Mouse (Mus musculus): ENCODE measurements at regions not wholly inside any gene's neighbourhood (a gene's known extent, or its start where the extent isn't known, plus 50 kb on each side); places are given as distances from the start of the nearest gene placed in this dataset.
A peak's percentile ranks its signal among the peaks of the same experiment; 100 is the strongest.

DNA sequence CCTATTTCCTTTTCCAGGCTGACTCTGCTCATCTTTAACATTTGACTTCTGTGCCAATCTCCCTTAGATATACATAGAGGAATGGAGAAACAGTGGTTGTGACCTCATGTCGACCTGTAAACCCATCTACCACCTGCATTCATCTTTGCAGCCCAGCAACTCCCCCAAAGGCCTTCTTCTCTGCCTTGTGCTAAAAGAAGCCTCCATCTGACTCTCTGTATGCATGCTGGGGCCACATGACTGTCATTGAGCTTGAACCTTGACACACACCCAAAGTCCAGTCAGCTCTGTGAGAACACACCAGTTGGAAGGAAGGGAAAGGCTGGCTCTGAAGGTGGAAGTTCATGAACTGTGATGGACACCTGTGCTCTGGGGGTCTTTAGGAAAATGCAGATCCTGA lies 135.5 kb downstream of the Ppp4r2 start:
- H3K36me3 ChIP-seq (ENCODE audit: control insufficient read depth, insufficient read depth, low read length), result no peaks in the 10 kb centered on the region
- H3K4me1 ChIP-seq (replicated peaks; ENCODE audit: control insufficient read depth, insufficient read depth, low read length), result no peaks in the 10 kb centered on the region
- no peak overlapping the region for H3K9ac ChIP-seq (ENCODE audit: low read length)
- no peaks in the 10 kb centered on the region for H3K27me3 ChIP-seq (ENCODE audit: control insufficient read depth, insufficient read depth, low read depth, low read length)
- no peak overlapping the region for H3K4me2 ChIP-seq (ENCODE audit: low read depth, low read length)
- no peak for ATAC-seq (ENCODE audit: low read depth)
- 65% methylated on average over 1 of the region's 1 CpGs for WGBS
- no peaks in the 10 kb centered on the region for H3K9me3 ChIP-seq (ENCODE audit: control insufficient read depth, low read length)
- no peak overlapping the region for H3K27ac ChIP-seq (ENCODE audit: low read length)
- H3K4me3 ChIP-seq (ENCODE audit: low read length), result no peak overlapping the region

DNA sequence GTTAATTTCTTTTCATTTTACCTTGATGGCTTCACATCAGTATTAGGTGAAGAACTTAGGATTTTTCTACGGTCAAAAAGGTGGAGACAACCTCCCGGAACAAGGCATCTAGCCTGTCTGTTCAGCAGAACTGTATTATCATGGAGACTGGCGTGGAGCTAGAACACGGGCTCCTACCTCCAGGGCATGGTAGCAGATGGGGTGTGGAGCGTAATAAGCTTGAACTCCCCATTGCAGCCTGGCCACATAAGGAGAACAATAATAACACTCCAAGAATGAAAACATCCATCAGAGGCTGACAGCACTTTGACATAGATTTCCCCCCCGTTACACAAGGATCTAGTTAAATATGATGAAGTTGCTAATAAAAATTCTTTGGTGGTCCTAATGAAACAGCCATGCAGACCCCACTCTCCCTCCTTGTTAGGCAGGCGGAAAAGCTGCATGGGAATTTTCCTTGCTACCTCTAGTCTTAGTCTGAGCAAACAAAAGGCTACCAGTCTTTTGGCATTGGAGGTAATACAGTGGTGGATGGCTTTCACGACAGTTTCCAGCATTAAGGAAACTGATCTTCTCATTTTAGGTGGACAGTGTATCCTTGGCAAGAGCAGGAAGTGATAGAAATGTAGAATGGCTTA lies 137.5 kb downstream of the Ppp4r2 start:
- no peak overlapping the region for H3K9ac ChIP-seq (ENCODE audit: low read length)
- H3K4me3 ChIP-seq (ENCODE audit: low read length), result no peak overlapping the region
- no peaks in the 10 kb centered on the region for H3K27me3 ChIP-seq (ENCODE audit: control insufficient read depth, insufficient read depth, low read depth, low read length)
- no peaks in the 10 kb centered on the region for H3K36me3 ChIP-seq (ENCODE audit: control insufficient read depth, insufficient read depth, low read length)
- H3K27ac ChIP-seq (ENCODE audit: low read length), result no peak overlapping the region
- no peaks in the 10 kb centered on the region for H3K9me3 ChIP-seq (ENCODE audit: control insufficient read depth, low read length)
- 71% methylated on average over 8 of the region's 8 CpGs for WGBS
- H3K4me1 ChIP-seq (replicated peaks; ENCODE audit: control insufficient read depth, insufficient read depth, low read length), result peaks cover under 1% of the 10 kb centered on the region; the same call in 1 of the 2 replicates
- no peak overlapping the region for H3K4me2 ChIP-seq (ENCODE audit: low read depth, low read length)
- no peak for ATAC-seq (ENCODE audit: low read depth)

DNA sequence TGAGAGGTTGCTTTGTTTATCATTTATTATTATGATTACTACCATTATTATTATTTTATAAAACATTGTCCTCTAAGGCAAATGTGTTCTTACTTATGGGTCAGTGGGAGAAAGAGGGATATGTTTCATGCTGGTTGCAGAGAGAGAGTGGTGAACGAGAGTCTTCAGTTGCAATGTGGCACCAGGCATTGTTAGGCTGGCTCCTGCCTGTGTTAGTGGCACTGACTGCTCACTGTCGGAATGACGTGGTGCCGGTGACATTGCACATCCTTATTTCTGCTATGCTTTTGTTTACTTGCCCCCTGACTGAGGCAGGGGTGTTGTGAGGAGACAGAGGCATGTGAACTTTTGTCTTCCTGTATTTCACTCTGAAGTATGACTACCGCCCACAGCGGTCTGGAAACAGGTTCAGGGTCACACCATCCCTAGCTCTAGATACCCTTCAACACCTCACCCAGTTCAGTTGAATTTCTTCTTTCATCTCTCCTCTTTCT lies 138.1 kb downstream of the Ppp4r2 start:
- Histone ChIP-seq H3K36me3 (ENCODE audit: control insufficient read depth, insufficient read depth, low read length) (no peaks in the 10 kb centered on the region), H3K9me3 (ENCODE audit: control insufficient read depth, low read length) (no peaks in the 10 kb centered on the region), H3K27ac (ENCODE audit: low read length) (no peak overlapping the region), H3K27me3 (ENCODE audit: control insufficient read depth, insufficient read depth, low read depth, low read length) (no peaks in the 10 kb centered on the region), H3K4me2 (ENCODE audit: low read depth, low read length) (no peak overlapping the region), H3K4me3 (ENCODE audit: low read length) (no peak overlapping the region), H3K9ac (ENCODE audit: low read length) (no peak overlapping the region), H3K4me1 (replicated peaks; ENCODE audit: control insufficient read depth, insufficient read depth, low read length) (peaks cover 5% of the 10 kb centered on the region; the same call in 1 of the 2 replicates)
- no peak for ATAC-seq (ENCODE audit: low read depth)
- WGBS, result 33% methylated on average over 6 of the region's 6 CpGs

DNA sequence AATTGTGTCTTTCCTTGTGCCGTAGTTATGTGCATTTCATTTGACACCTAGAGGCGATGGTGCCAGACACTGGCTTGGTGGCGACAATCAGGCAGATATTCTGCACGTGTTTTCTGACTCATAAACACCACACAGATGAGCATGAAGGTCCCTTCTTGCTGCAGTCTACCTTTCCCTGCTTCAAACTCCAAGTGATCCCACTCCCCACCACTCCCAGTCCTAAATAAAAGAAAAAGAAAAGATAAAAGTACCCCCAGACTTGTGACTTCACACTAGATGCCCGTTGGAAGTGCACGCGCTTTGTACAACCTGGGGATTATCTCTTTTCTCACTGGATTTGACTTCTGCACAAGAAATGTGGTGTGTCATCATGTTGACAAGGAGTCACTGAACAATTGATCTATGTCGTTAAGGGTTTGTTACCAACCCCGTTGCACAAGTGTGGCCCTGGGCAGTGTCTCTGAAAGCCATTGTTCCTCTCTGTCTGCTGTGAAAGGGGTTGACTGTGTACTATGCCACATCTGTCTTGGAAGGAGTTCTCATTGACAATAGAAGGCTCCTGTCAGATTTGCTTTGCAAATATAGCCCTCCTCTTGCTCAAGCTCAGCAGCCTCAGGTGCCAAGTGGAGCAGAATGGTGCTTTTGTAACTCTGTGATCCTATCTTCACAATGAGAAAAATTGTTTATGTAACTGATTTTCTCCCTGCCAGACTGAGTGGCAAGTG lies 140.1 kb downstream of the Ppp4r2 start:
- ATAC-seq (ENCODE audit: low read depth), result no peak
- WGBS, result 74% methylated on average over 9 of the region's 9 CpGs

DNA sequence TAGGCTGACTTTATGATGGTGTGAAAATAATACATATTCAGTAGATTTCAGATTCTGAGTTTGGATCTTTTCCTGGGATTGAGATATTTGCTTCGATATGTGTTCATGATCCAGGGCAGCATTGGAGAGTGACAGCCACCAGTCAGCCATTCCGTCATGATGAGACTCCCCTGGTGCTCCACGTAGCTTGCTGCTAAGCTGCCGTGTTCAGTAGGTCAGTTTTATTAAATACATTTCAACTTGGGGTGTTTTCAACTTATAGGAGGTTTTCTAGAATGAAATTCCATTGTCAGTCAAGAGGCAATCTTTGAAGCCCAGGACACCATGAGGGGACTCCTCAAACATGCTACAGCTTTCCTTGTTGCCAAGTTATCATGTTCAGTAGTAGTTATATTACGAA lies 141.3 kb downstream of the Ppp4r2 start:
- Histone ChIP-seq H3K9ac (ENCODE audit: low read length) (no peak overlapping the region), H3K27me3 (ENCODE audit: control insufficient read depth, insufficient read depth, low read depth, low read length) (no peaks in the 10 kb centered on the region), H3K27ac (ENCODE audit: low read length) (no peak overlapping the region), H3K4me1 (replicated peaks; ENCODE audit: control insufficient read depth, insufficient read depth, low read length) (peaks cover 5% of the 10 kb centered on the region), H3K9me3 (ENCODE audit: control insufficient read depth, low read length) (no peaks in the 10 kb centered on the region), H3K4me3 (ENCODE audit: low read length) (no peak overlapping the region), H3K4me2 (ENCODE audit: low read depth, low read length) (no peak overlapping the region), H3K36me3 (ENCODE audit: control insufficient read depth, insufficient read depth, low read length) (no peaks in the 10 kb centered on the region)
- no peak for ATAC-seq (ENCODE audit: low read depth)
- WGBS, result 90% methylated on average over 5 of the region's 5 CpGs

More for the DNA sequence above, 140.1 kb downstream of the Ppp4r2 start:
- no peaks in the 10 kb centered on the region for H3K36me3 ChIP-seq (ENCODE audit: control insufficient read depth, insufficient read depth, low read length)
- H3K4me1 ChIP-seq (replicated peaks; ENCODE audit: control insufficient read depth, insufficient read depth, low read length), result peaks cover 5% of the 10 kb centered on the region
- no peaks in the 10 kb centered on the region for H3K27me3 ChIP-seq (ENCODE audit: control insufficient read depth, insufficient read depth, low read depth, low read length)
- no peak overlapping the region for H3K27ac ChIP-seq (ENCODE audit: low read length)
- H3K4me2 ChIP-seq (ENCODE audit: low read depth, low read length), result no peak overlapping the region
- no peaks in the 10 kb centered on the region for H3K9me3 ChIP-seq (ENCODE audit: control insufficient read depth, low read length)
- H3K9ac ChIP-seq (ENCODE audit: low read length), result no peak overlapping the region
- H3K4me3 ChIP-seq (ENCODE audit: low read length), result no peak overlapping the region

DNA sequence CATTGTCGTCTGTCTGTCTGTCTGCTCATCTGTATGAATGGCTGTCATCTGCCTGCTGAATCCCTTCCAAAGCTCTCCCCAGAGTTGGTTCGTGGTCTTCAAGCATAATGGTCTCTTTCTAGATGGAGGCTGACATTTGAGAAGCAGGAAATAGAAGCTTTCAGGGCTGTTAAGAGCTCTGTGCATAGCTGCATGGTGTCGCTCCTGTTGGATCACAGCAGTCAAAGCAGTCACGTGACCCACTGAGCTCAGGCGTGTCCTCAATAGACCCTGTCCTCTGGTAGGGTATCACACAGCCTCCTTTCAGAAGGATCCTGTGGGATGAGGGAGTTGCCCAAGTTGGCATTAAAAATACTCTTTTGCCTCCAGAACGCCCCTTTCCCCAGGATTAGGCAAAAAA lies 142.4 kb downstream of the Ppp4r2 start:
- Histone ChIP-seq H3K4me3 (ENCODE audit: low read length) (no peak overlapping the region), H3K9ac (ENCODE audit: low read length) (no peak overlapping the region), H3K27ac (ENCODE audit: low read length) (no peak overlapping the region), H3K36me3 (ENCODE audit: control insufficient read depth, insufficient read depth, low read length) (no peaks in the 10 kb centered on the region), H3K27me3 (ENCODE audit: control insufficient read depth, insufficient read depth, low read depth, low read length) (no peaks in the 10 kb centered on the region), H3K4me2 (ENCODE audit: low read depth, low read length) (no peak overlapping the region), H3K9me3 (ENCODE audit: control insufficient read depth, low read length) (no peaks in the 10 kb centered on the region), H3K4me1 (replicated peaks; ENCODE audit: control insufficient read depth, insufficient read depth, low read length) (peaks cover 5% of the 10 kb centered on the region)
- WGBS, result 24% methylated on average over 6 of the region's 6 CpGs
- ATAC-seq (ENCODE audit: low read depth), result peak; percentile 68; the same call in 1 of the 2 replicates

DNA sequence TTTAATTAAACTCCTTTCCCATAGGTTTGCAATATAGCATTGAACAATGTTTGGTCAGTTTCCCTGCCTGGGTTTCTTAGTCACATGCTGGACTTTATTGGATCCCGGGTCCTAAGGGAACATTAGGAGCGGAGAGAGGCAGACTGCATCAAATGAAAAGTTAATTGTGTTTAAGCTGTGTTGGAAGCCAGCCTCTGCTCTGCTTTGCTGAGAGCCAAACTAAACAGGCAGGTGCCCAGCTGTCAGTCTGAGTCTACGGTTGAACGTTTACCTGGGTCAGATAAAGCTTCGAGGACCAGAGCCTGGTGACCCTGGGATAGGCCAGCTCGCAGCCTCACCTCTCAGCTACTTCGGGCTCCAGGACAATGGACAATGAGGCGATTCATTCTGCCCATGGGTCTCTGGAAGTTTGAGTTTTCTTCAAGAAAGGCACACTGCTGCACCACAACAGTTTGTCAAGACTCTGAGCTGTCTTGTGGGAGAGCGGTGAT lies 143.8 kb downstream of the Ppp4r2 start:
- Histone ChIP-seq H3K4me1 (replicated peaks; ENCODE audit: control insufficient read depth, insufficient read depth, low read length) (peaks cover 5% of the 10 kb centered on the region), H3K4me3 (ENCODE audit: low read length) (no peak overlapping the region), H3K9ac (ENCODE audit: low read length) (no peak overlapping the region), H3K36me3 (ENCODE audit: control insufficient read depth, insufficient read depth, low read length) (no peaks in the 10 kb centered on the region), H3K27ac (ENCODE audit: low read length) (no peak overlapping the region), H3K9me3 (ENCODE audit: control insufficient read depth, low read length) (no peaks in the 10 kb centered on the region), H3K27me3 (ENCODE audit: control insufficient read depth, insufficient read depth, low read depth, low read length) (no peaks in the 10 kb centered on the region), H3K4me2 (ENCODE audit: low read depth, low read length) (no peak overlapping the region)
- no peak for ATAC-seq (ENCODE audit: low read depth)
- 49% methylated on average over 9 of the region's 9 CpGs for WGBS

DNA sequence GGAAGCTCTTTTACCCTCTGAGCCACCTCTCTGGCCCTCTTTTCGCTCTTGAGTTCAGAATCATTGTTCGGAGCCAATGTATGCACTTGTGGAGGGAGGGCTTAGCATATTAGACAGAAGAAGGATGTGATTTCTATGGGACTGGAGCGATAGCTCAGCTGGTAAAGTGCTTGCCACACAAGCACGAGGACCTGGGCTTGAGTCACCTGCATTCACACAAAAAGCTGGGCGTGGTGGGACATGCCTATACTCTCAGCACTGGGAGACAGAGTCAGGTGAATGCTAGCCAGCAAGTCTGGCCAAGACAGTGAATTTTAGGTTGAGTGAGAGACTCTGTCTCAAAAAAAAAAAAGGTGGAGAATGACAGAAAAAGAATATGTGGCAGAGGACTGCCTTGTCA lies 144.7 kb downstream of the Ppp4r2 start:
- Histone ChIP-seq H3K27ac (ENCODE audit: low read length) (no peak overlapping the region), H3K4me3 (ENCODE audit: low read length) (no peak overlapping the region), H3K27me3 (ENCODE audit: control insufficient read depth, insufficient read depth, low read depth, low read length) (no peaks in the 10 kb centered on the region), H3K4me1 (replicated peaks; ENCODE audit: control insufficient read depth, insufficient read depth, low read length) (peaks cover 5% of the 10 kb centered on the region), H3K4me2 (ENCODE audit: low read depth, low read length) (no peak overlapping the region), H3K36me3 (ENCODE audit: control insufficient read depth, insufficient read depth, low read length) (no peaks in the 10 kb centered on the region), H3K9ac (ENCODE audit: low read length) (no peak overlapping the region), H3K9me3 (ENCODE audit: control insufficient read depth, low read length) (no peaks in the 10 kb centered on the region)
- peak; percentile 41; the same call in 1 of the 2 replicates for ATAC-seq (ENCODE audit: low read depth)
- WGBS, result 53% methylated on average over 5 of the region's 5 CpGs

DNA sequence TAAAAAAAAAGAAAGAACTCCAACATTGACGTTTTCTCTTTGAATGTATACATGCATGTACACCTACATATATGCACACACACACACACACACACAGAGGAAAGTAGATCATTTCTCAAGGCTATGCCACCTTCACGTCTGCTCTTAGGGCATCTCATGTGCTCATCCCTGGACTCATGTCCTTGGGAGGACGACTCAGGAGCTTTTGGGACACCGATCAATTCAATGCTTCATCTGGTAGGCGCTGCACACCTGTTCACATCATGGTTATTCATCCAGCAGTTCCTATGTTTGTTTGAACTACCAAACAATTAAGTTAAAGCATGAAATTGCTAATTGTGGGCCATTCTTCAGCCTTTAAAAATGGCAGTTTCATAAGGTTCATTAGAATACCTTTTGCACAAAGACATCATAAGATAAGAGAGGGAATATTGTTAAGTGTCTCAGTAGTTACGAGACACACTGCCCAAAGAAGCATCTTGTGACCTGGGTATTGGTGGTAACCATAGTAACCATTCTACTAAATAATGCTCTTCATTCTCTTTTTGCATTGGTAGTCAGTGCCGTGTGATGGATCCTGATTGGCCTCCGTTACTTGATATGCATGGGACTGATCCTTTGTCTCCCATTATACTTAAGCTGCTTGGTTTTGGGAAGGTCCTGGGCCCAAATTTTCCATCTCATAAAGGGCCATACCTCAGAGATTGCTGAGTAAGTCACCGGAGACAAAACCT lies 145.5 kb downstream of the Ppp4r2 start:
- no peak for ATAC-seq (ENCODE audit: low read depth)
- H3K27ac ChIP-seq (ENCODE audit: low read length), result no peak overlapping the region
- H3K27me3 ChIP-seq (ENCODE audit: control insufficient read depth, insufficient read depth, low read depth, low read length), result no peaks in the 10 kb centered on the region
- H3K36me3 ChIP-seq (ENCODE audit: control insufficient read depth, insufficient read depth, low read length), result no peaks in the 10 kb centered on the region
- no peak overlapping the region for H3K9ac ChIP-seq (ENCODE audit: low read length)
- H3K4me1 ChIP-seq (replicated peaks; ENCODE audit: control insufficient read depth, insufficient read depth, low read length), result peaks cover 5% of the 10 kb centered on the region
- no peak overlapping the region for H3K4me2 ChIP-seq (ENCODE audit: low read depth, low read length)
- H3K9me3 ChIP-seq (ENCODE audit: control insufficient read depth, low read length), result no peaks in the 10 kb centered on the region
- 84% methylated on average over 9 of the region's 9 CpGs for WGBS
- no peak overlapping the region for H3K4me3 ChIP-seq (ENCODE audit: low read length)
